Mouse (Mus musculus) forebrain, embryonic 14.5 days (tissue): Measurements from ENCODE around the gene Zbtb32. TPM values are rescaled to one million over a fixed set of nuclear protein-coding genes. Genes with fewer than 3 reads are reported as not detected.

Experiments used
- ATAC-seq: fragments of 200-750 bp; cut with Nextera tagmentation; 2 replicates; pipeline ENCODE4 v1.8.0; 2017; ENCODE audit warnings: mild to moderate bottlenecking, moderate library complexity
- DNase-seq: peaks from one replicate; pipeline ENCODE4 v3.0.0-alpha.2; 2015; ENCODE audit warnings: low spot score
- H3K27ac ChIP-seq: fragments of 300-500 bp; sonication (generic); 2 replicates; pipeline ENCODE4 v1.5.1; 2014; ENCODE audit warnings: low read depth, mild to moderate bottlenecking, control low read depth, low read length, moderate library complexity
- H3K27me3 ChIP-seq: fragments of 300-500 bp; sonication (generic); replicated peaks from 2 replicates; pipeline ENCODE4 v1.6.1; 2014; ENCODE audit warnings: low read length, control low read depth, mixed read lengths; ENCODE audit not compliant: control insufficient read depth, insufficient read depth
- H3K36me3 ChIP-seq: fragments of 300-500 bp; sonication (generic); 2 replicates; pipeline ENCODE4 v1.6.1; 2014; ENCODE audit warnings: low read length, control low read depth; ENCODE audit not compliant: control insufficient read depth, insufficient read depth
- H3K4me1 ChIP-seq: fragments of 300-500 bp; sonication (generic); 2 replicates; pipeline ENCODE4 v1.6.1; 2014; ENCODE audit warnings: antibody characterized with exemption, low read length, control low read depth; ENCODE audit not compliant: control insufficient read depth, insufficient read depth
- H3K4me2 ChIP-seq: fragments of 300-500 bp; sonication (generic); 2 replicates; pipeline ENCODE4 v1.6.1; 2014; ENCODE audit warnings: mild to moderate bottlenecking, control low read depth, low read length
- H3K4me3 ChIP-seq: fragments of 300-500 bp; sonication (generic); 2 replicates; pipeline ENCODE4 v1.5.1; 2014; ENCODE audit warnings: low read depth, low read length, control low read depth
- H3K9ac ChIP-seq: fragments of 300-500 bp; sonication (generic); 2 replicates; pipeline ENCODE4 v1.6.1; 2014; ENCODE audit warnings: mild to moderate bottlenecking, low read length, control low read depth, moderate library complexity
- H3K9me3 ChIP-seq: fragments of 300-500 bp; sonication (generic); replicated peaks from 2 replicates; pipeline ENCODE4 v1.6.1; 2016; ENCODE audit warnings: low read length, control low read depth, mixed read lengths; ENCODE audit not compliant: control insufficient read depth
- WGBS: fragments of 180-500 bp; shearing (Covaris S2); extraction: QIAGEN DNeasy Blood & Tissue Kit; methylation state at CpG from one replicate; pipeline ENCODE4 v1.1.7; 2014; 5-methylcytosine and 5-hydroxymethylcytosine counted together
- polyA plus RNA-seq: library from polyadenylated mRNA; unstranded; fragments of >200 nt; fragmentation: Nextera tagmentation; extraction: Ambion mirVana; gene quantifications from 2 replicates; pipeline ENCODE4 v1.2.1, GENCODE M21; 2014

Zbtb32 gene
- polyA plus RNA-seq, 1 experiment from 2014 or later = 0.34 TPM

- H3K36me3 ChIP-seq = peaks cover 39% of the 10 kb centered on the region
Observed at GRCm38 (mm10) chr7:30557901-30558514, 40.7 kb downstream of the Zbtb32 start.

GRCm38 (mm10) chr7:30556894-30557536 lies 41.7 kb downstream of the Zbtb32 start:
- no peak for DNase-seq
- H3K27ac ChIP-seq = no peak overlapping the region
- H3K4me2 ChIP-seq = no peak overlapping the region
- H3K9me3 ChIP-seq = no peaks in the 10 kb centered on the region
- no peak overlapping the region for H3K4me3 ChIP-seq
- no peak overlapping the region for H3K9ac ChIP-seq
- H3K4me1 ChIP-seq = peaks cover 17% of the 10 kb centered on the region
- no peaks in the 10 kb centered on the region for H3K27me3 ChIP-seq
- ATAC-seq = no peak
- peaks cover 39% of the 10 kb centered on the region for H3K36me3 ChIP-seq
- WGBS = 94% methylated on average over 18 of the region's 18 CpGs

More at GRCm38 (mm10) chr7:30557901-30558514, 40.7 kb downstream of the Zbtb32 start:
- ATAC-seq = no peak
- peaks cover 16% of the 10 kb centered on the region for H3K4me1 ChIP-seq
- H3K27ac ChIP-seq = no peak overlapping the region
- H3K9me3 ChIP-seq = no peaks in the 10 kb centered on the region
- WGBS = 90% methylated on average over 13 of the region's 13 CpGs
- H3K27me3 ChIP-seq = no peaks in the 10 kb centered on the region
- peak overlapping the region; percentile 98; the same call in 1 of the 2 replicates for H3K4me2 ChIP-seq
- peak overlapping the region; percentile 17; the same call in 1 of the 2 replicates for H3K9ac ChIP-seq
- no peak overlapping the region for H3K4me3 ChIP-seq
- DNase-seq = no peak

- no peak for ATAC-seq
- Histone ChIP-seq H3K4me2 (peak overlapping the region; percentile 77), H3K36me3 (peaks cover 37% of the 10 kb centered on the region), H3K9ac (peak overlapping the region; percentile 59), H3K27ac (no peak overlapping the region; the same call in 1 of the 2 replicates), H3K4me3 (0 out of 2 replicates have a peak overlapping the region, but pooled peaks have one; percentile 47), H3K27me3 (no peaks in the 10 kb centered on the region), H3K4me1 (peaks cover 19% of the 10 kb centered on the region), H3K9me3 (no peaks in the 10 kb centered on the region)
- no peak for DNase-seq
- 85% methylated on average over 22 of the region's 22 CpGs for WGBS
Observed at GRCm38 (mm10) chr7:30553810-30554584, 44.7 kb downstream of the Zbtb32 start.

- DNase-seq = peak; percentile 56
- Histone ChIP-seq H3K4me2 (peak overlapping the region; percentile 77), H3K36me3 (peaks cover 43% of the 10 kb centered on the region), H3K27me3 (no peaks in the 10 kb centered on the region), H3K27ac (peak overlapping the region; percentile 59; the same call in 1 of the 2 replicates), H3K9me3 (no peaks in the 10 kb centered on the region), H3K4me3 (peak overlapping the region; percentile 47), H3K9ac (peak overlapping the region; percentile 59), H3K4me1 (peaks cover 11% of the 10 kb centered on the region)
- 2% methylated on average over 23 of the region's 23 CpGs for WGBS
- no peak for ATAC-seq
Observed at GRCm38 (mm10) chr7:30553021-30553589, 45.6 kb downstream of the Zbtb32 start.

GRCm38 (mm10) chr7:30552102-30553020 lies 46.3 kb downstream of the Zbtb32 start, which contains the start of the genes Hspb6 and Proser3:
TSS of gene Hspb6 (plus strand) at chr7:30552178.
TSS of gene Proser3 (minus strand) at chr7:30552299.
- Histone ChIP-seq H3K4me3 (peak within 1 kb of the TSS; percentile 47), H3K27me3 (no peaks in the 10 kb centered on the region), H3K36me3 (peaks cover 43% of the 10 kb centered on the region), H3K9me3 (no peaks in the 10 kb centered on the region), H3K4me2 (peak within 1 kb of the TSS; percentile 77), H3K27ac (peak within 1 kb of the TSS; percentile 88), H3K4me1 (peaks cover 10% of the 10 kb centered on the region; the same call in 1 of the 2 replicates), H3K9ac (peak within 1 kb of the TSS; percentile 59)
- WGBS = 1% methylated on average over 44 of the region's 44 CpGs
- ATAC-seq (peak; percentile 97), DNase-seq (peak; percentile 100)

- ATAC-seq = peak; percentile 70
- no peaks in the 10 kb centered on the region for H3K27me3 ChIP-seq
- peak overlapping the region; percentile 56 for H3K9ac ChIP-seq
- H3K4me1 ChIP-seq = peaks cover 10% of the 10 kb centered on the region; the same call in 1 of the 2 replicates
- no peaks in the 10 kb centered on the region for H3K9me3 ChIP-seq
- H3K27ac ChIP-seq = peak overlapping the region; percentile 88
- 3% methylated on average over 10 of the region's 10 CpGs for WGBS
- peaks cover 35% of the 10 kb centered on the region for H3K36me3 ChIP-seq
- peak; percentile 90 for DNase-seq
- H3K4me3 ChIP-seq = peak overlapping the region; percentile 47
- H3K4me2 ChIP-seq = peak overlapping the region; percentile 77
Observed at GRCm38 (mm10) chr7:30551445-30552101, 47.1 kb downstream of the Zbtb32 start.

- Histone ChIP-seq H3K27me3 (no peaks in the 10 kb centered on the region), H3K4me3 (no peak overlapping the region), H3K9me3 (no peaks in the 10 kb centered on the region), H3K4me1 (peaks cover 10% of the 10 kb centered on the region; the same call in 1 of the 2 replicates), H3K9ac (no peak overlapping the region), H3K27ac (no peak overlapping the region), H3K4me2 (no peak overlapping the region), H3K36me3 (peaks cover 37% of the 10 kb centered on the region)
- WGBS = 100% methylated on average over 1 of the region's 1 CpGs
- no peak for DNase-seq
- ATAC-seq = no peak
Observed at GRCm38 (mm10) chr7:30550603-30551002, 48.1 kb downstream of the Zbtb32 start.
